Mouse (Mus musculus) C2C12 (cell line): ENCODE measurements at regions not wholly inside any gene's neighbourhood (a gene's known extent, or its start where the extent isn't known, plus 50 kb on each side); places are given as distances from the start of the nearest gene placed in this dataset.

Experiments
- H3K27me3 ChIP-seq: one replicate; pipeline ENCODE4 v1.6.1; 2011; ENCODE audit not compliant: control insufficient read depth, insufficient read depth, insufficient read length
- H3K36me3 ChIP-seq: one replicate; pipeline ENCODE4 v1.6.1; 2011; ENCODE audit not compliant: control insufficient read depth, insufficient read depth
- H3K4me3 ChIP-seq: one replicate; pipeline ENCODE4 v1.5.1; 2011; ENCODE audit warnings: mild to moderate bottlenecking, control low read depth; ENCODE audit not compliant: poor library complexity, insufficient read depth, severe bottlenecking
- H3K79me2 ChIP-seq: one replicate; pipeline ENCODE4 v1.6.1; 2011; ENCODE audit not compliant: control insufficient read depth, insufficient read depth
- H3K79me3 ChIP-seq: one replicate; pipeline ENCODE4 v1.6.1; 2011; ENCODE audit warnings: low read depth, control low read depth
- H3ac ChIP-seq: one replicate; pipeline ENCODE3; 2011; ENCODE audit warnings: low read depth; ENCODE audit not compliant: control insufficient read depth, insufficient read length
- CEBPB ChIP-seq: IDR thresholded peaks from one replicate; pipeline ENCODE4 v1.6.1; 2011; ENCODE audit warnings: low read depth, mild to moderate bottlenecking, control low read depth, moderate library complexity
- CTCF ChIP-seq: IDR thresholded peaks from one replicate; pipeline ENCODE4 v1.5.1; 2011; ENCODE audit not compliant: control insufficient read depth, insufficient read depth, insufficient read length
- FOSL1 ChIP-seq: IDR thresholded peaks from one replicate; pipeline ENCODE4 v1.8.0; 2011; ENCODE audit warnings: mild to moderate bottlenecking, low read length; ENCODE audit not compliant: poor library complexity, insufficient read depth, severe bottlenecking
- MAX ChIP-seq: IDR thresholded peaks from one replicate; pipeline ENCODE4 v1.6.1; 2011; ENCODE audit warnings: mild to moderate bottlenecking, control low read depth
- MYOD1 ChIP-seq: IDR thresholded peaks from one replicate; pipeline ENCODE4 v1.6.1; 2011; ENCODE audit warnings: low read depth; ENCODE audit not compliant: control insufficient read depth, insufficient read length
- MYOG ChIP-seq: IDR thresholded peaks from one replicate; pipeline ENCODE4 v1.6.1; 2011; ENCODE audit not compliant: control insufficient read depth, insufficient read length; ENCODE audit errors: extremely low read depth
- USF1 ChIP-seq: IDR thresholded peaks from one replicate; pipeline ENCODE4 v1.6.1; 2011; ENCODE audit warnings: low read depth, mild to moderate bottlenecking, control low read depth, moderate library complexity

GRCm38 (mm10) chr2:180396664-180397377, 59.2 kb upstream of the Slco4a1 start:
- Histone ChIP-seq H3K36me3 (no peaks in the 10 kb centered on the region), H3K27me3 (peaks cover 65% of the 10 kb centered on the region), H3K79me3 (no peaks in the 10 kb centered on the region), H3ac (no peak overlapping the region), H3K4me3 (no peak overlapping the region), H3K79me2 (no peaks in the 10 kb centered on the region)
- TF ChIP-seq MAX = no peak
- no peak for TF ChIP-seq MYOG
- no peak for TF ChIP-seq MYOD1
- no peak for TF ChIP-seq CEBPB
- TF ChIP-seq FOSL1 = no peak
- TF ChIP-seq USF1 = no peak
- TF ChIP-seq CTCF = no peak

GRCm38 (mm10) chr2:180396211-180396610, 59.8 kb upstream of the Slco4a1 start:
- no peaks in the 10 kb centered on the region for H3K79me2 ChIP-seq
- TF ChIP-seq FOSL1 (no peak), MYOG (no peak), MYOD1 (no peak), CEBPB (no peak), MAX (no peak), CTCF (no peak), USF1 (no peak)

GRCm38 (mm10) chr2:180395279-180396034, 60.6 kb upstream of the Slco4a1 start:
- H3K36me3 ChIP-seq = no peaks in the 10 kb centered on the region

More at GRCm38 (mm10) chr2:180396211-180396610, 59.8 kb upstream of the Slco4a1 start:
- Histone ChIP-seq H3K4me3 (no peak overlapping the region), H3K27me3 (peaks cover 67% of the 10 kb centered on the region), H3ac (no peak overlapping the region), H3K36me3 (no peaks in the 10 kb centered on the region), H3K79me3 (no peaks in the 10 kb centered on the region)

GRCm38 (mm10) chr2:180392846-180393700, 58.6 kb upstream of the Gata5 start:
- no peak overlapping the region for H3K4me3 ChIP-seq
- TF ChIP-seq MYOG (no peak), MAX (no peak), FOSL1 (no peak), CTCF (no peak), CEBPB (no peak), USF1 (no peak), MYOD1 (no peak)

More at GRCm38 (mm10) chr2:180395279-180396034, 60.6 kb upstream of the Slco4a1 start:
- peaks cover 74% of the 10 kb centered on the region for H3K27me3 ChIP-seq
- H3K79me3 ChIP-seq = no peaks in the 10 kb centered on the region
- H3K79me2 ChIP-seq = no peaks in the 10 kb centered on the region
- no peak overlapping the region for H3K4me3 ChIP-seq
- no peak overlapping the region for H3ac ChIP-seq
- TF ChIP-seq MAX (no peak), USF1 (no peak), MYOD1 (no peak), CTCF (no peak), MYOG (no peak), FOSL1 (no peak), CEBPB (no peak)

GRCm38 (mm10) chr2:180392298-180392697, 57.8 kb upstream of the Gata5 start:
- Histone ChIP-seq H3K36me3 (no peaks in the 10 kb centered on the region), H3K4me3 (no peak overlapping the region), H3K27me3 (peaks cover 93% of the 10 kb centered on the region), H3K79me2 (no peaks in the 10 kb centered on the region), H3K79me3 (no peaks in the 10 kb centered on the region), H3ac (no peak overlapping the region)
- TF ChIP-seq CTCF = no peak
- no peak for TF ChIP-seq USF1

More at GRCm38 (mm10) chr2:180392846-180393700, 58.6 kb upstream of the Gata5 start:
- no peak overlapping the region for H3ac ChIP-seq
- no peaks in the 10 kb centered on the region for H3K79me2 ChIP-seq
- H3K79me3 ChIP-seq = no peaks in the 10 kb centered on the region
- H3K27me3 ChIP-seq = peaks cover 93% of the 10 kb centered on the region
- H3K36me3 ChIP-seq = no peaks in the 10 kb centered on the region
